Mouse (Mus musculus) cerebellum, adult 9-11 months (tissue): ENCODE measurements around the gene BC025920.

Experiments
- DNase-seq: peaks from one replicate; pipeline ENCODE4 v3.0.0; 2022

Gene BC025920

DNA sequence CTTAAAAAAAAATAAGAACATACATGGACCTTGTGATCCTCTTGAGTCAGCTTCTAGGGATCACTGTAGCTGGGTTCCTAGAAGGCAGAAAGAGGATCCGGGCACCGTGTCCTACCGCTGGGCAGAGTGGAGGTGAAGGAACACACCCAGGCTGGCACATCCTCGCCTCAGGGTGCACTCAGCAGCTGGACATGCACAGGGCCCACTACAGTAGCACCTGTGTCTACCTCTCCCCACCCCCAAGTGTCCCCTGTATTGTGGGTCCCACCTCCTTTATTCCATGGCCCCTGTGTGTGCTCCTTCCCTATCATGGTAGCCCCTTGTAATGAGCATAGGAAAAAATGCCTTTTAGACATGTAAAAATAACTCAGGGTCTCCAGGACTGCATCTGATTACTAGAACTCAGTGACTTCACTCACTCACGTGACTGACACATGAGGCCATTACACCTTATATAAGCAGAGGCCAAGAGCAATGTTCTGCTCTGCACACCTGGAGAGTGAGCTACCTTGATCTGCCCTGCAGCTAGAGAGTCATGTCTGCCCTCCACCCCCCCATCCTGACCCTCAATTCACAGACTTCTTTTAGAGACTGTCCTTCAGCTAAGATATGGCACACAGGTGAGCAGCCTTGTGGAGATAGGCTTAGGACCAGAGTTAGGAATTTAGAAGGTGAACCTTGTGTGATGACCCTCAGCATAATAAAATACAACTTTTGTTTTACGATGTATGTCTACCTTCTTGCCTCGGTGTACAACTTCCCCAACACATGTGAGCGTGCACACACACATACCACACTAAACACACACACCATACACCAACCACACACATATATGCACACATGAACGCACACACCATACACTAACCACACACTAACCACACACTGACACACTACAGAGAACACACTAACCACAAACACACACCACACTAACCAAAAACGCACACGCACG is 1.8 kb upstream of the BC025920 start:
- peak; percentile 72 for DNase-seq

DNA sequence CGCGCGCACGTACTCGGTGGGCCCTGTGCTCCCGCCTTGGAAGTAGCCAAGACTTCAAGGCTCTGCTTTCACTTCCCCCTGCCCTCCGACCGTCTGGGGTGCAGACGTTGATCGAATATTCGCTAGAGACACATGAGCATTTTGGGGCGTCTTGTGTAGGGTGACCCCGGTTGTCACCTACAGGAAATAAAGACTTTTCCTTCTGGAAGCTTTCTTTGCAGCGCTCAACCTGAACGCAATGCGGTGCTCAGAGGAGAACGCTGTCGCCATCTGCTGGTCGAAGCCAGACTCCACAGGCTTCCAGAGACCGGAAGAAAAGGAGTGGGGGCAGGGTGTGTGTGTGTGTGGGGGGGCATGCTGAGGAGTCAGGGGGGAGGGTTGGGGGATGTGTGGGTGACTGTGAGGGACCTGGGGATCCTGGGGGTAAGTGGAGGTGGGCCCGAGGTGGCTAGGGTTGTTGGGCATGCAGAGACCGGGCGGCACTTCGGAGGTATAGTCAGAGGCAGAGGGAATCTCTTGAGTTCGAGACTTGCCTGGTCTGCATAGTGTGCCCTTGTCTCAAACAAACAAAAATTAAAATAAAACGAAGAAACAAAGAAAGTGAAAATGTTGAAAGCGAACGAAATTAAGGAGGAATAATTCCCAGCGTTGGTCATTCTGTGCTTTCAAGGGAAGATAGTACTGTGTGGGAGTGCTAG is 953 bp upstream of the BC025920 start:
- peak; percentile 88 for DNase-seq

DNA sequence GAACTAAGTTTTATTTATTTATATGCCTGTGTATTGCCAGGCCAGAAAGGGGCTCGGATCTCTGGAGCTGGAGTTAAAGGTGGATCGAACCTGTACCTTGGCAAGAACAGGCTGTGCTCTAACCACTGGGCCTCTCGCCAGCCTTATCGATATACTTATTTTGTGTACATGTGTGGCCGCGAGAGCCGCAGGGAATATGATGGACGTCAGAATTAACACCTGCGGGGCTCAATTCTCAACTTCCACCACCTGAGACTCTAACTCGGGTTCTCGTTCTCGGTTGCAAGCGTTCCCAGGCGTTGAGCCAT is 450 bp upstream of the BC025920 start:
- no peak for DNase-seq

DNA sequence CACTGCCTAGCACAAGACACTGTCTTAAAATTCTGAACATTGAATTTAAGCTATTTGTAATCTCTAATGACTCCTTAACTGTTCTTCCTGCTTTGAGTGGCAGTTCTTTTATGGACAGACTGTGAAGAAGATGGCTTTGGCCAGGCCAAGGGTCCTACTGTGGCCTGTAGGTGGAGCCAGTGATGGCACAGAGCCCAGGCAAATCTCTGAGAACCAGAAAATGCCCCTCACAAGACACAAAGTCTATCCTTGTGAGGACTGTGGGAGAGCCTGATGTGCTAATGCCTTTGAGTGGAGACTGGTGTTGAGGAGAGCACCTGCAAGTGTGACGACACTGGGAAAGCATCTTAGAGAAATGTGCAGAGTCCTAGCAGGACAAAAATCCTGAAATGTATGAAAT is 2.2 kb downstream of the BC025920 start:
- DNase-seq, result no peak

DNA sequence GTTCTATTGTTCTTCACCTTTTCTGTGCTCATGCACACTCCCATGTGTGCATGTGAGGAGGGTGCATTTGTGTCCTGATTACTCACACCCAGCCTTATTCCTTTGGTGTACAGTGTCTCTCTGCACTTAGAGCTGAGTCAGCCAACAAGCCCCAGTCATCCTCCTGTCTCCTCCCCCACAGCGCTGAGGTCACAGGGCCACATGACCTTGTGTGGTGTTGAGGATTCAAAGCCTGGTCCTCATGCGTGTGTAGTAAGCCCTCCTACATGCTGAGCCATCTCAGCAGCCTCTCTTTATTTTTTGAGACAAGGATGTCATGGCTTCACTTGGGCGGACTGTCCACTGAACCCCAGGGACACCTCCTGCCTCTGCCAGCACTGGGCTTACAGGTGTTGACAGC is 6.7 kb downstream of the BC025920 start:
- DNase-seq, result no peak

DNA sequence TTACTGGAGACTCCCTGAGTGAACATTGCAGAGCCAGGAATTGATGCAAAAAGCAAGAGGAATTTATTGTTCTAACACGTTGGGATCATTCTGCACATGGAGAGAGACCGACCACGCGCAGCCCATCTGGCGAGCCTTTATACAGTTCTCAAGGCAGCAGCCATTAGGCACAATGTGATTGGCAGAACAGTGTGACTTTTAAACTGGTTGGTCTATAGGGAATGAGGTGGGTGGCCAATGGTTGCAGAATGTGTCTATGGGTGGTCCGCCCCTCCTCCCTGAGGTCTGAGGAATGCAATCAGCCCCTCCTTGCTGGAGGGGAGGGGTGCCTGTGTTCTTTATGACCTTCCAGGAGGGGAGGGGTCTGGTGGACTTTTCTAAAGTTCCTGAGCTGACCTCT is 9.4 kb downstream of the BC025920 start:
- DNase-seq, result no peak

DNA sequence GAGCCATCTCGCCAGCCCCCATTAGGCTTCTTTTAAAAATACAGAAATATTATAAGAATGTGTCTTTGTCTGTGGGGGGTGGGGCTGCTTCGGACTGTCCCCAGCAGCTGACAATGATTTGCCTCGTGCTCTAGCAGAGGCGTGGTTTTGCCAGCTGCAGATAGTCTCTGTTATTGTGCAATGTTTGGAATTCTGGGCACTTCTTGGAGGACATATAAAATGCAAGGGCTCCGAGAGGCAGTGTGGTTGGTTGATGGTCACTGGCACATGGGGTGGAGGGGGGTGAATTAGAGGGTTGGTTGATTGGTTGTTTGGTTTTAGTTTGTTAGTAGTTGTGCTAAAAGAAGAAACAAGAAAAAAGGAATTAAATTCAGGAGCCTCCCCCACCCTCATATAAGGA is 13.9 kb downstream of the BC025920 start:
- DNase-seq, result no peak

DNA sequence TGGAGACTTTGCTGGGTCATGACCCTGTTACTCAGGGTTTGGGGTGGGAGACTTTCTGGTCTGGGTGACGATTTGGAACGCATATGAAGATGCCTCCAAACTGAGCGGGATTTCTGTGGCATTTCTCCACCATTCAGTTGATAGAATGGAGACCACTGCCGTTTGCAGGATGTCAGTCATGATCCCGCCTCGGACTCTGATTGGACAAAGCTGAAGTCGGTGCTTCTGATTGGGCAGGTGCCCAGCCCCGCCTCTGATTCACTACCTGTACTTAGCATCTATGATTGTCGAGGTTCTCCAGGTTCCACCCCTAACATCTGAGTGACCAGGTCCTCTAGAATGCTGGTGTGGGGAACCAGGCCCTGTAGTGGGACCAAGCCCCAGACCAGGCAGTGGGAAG is 14.7 kb downstream of the BC025920 start:
- DNase-seq, result peak; percentile 15

DNA sequence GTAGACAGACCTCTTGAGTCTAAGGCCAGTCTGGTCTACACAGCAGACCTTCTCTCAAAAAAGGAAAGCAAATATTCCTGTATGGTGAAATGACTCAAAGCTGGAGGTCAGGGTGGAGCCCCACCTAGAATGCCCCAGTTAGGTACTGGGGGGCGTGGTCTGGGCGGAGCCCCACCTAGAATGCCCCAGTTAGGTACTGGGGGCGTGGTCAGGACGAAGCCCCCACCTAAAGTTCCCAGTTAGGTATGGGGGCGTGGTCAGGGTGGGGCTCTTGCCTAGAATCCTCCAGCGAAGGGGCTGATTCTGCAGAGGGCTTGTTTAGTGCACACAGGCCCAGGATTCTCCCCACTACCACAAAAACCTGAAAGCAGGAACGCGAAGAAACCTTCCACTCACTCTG is 17.4 kb downstream of the BC025920 start:
- DNase-seq, result peak; percentile 20

DNA sequence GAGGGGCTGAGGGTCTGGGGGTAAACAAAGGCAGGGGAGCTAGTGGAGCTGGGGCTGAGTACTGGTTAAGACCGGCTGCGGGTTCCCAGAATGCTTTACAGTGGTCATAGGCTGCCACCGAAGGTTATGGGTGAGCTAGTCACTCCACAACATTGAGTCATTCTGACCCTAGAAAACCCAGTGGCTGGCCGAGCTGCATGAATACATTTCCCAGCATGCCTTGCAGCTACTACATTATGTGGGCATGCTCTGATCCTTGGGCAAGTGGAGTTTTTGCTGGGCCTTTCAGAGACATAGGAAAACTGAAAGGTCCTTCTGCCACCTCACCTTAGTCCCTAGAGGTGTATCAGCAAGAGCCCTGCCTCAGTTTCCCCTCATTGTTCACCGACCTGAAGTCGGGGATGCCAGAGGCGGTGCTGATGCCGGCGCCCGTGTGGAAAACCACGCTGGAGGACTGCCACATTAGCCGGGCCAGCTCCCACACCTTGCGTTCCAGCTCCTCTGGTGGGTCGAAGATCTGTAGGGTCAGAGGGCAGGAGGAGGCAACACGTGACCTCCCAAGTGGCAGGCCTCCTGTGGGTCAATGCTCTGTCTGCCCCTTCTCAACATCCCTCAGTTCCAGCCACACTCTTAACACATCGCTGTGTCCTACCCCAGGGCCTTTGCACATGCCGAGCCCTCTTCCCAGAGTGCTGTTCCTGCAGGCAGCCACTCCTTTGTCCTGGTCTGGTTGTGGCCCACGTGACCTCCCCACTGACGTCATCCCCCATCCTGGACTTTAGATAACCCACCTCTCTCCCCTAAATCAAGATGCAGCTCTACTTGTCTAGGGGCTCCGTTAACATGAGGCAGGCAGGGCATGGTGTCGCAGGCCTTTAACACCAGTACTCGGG is 20.3 kb downstream of the BC025920 start:
- peak; percentile 72 for DNase-seq

DNA sequence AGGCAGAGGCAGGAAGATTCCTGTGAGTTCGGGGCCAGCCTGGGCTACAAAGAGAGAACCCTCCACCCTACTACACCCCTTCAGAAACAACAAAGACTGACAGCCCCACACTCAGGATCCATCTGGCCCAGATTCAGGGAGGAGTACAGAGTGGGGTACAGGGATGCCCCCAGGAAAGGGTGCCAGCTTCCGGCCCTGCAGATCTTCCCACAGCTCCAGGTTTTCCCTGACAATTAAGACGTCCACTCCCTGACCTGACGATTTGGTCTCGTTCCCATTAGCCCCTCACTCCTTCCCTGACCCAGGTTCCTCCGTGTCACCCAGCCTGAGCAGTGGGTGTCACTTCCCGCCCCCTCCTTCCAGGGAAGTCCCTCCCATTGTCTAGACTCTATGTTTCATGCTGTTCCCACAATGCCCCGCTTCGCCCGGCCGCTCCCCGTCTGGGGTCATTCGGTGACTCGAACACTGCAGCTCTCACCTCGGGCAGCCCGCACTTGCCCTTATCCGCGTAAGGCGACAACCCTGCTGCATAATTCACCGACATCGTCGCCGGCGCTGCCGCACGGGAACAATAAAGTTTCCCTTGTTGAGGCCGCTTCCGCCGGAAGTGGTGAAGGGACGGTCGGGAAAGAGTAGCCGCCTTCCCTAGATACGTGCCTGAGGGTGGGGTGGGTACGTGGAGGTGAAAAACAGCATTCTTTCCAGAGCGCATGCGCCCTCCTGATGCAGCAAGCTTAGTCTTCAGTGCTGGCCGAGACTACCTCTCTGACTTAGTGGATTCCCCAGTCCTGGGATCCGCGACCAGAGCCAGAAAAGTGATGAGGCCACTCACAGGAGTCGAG is 21.1 kb downstream of the BC025920 start, which contains the start of gene Sirt6:
TSS of gene Sirt6 (minus strand) at position 804 of the 842 bp plus-strand sequence.
- DNase-seq, result peak; percentile 98

DNA sequence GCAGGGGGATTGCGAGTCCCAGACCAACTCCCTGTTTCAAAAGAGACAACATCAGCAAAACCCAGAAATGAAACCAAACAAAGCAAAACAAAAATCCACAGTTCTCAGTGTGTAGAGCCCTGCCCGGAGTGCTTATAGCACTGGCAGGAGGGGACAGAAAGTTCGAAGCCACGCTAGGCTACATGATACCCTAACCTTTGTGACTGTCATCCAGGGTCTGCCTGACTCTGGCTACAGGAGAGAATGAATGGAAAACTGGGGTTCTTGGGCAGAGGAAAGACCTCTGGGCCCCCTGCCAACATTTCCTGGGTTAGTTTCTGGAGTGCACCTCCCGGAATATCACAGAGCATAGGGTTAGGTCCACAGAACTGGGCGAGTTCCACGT is 21.8 kb downstream of the BC025920 start:
- DNase-seq, result peak; percentile 78

DNA sequence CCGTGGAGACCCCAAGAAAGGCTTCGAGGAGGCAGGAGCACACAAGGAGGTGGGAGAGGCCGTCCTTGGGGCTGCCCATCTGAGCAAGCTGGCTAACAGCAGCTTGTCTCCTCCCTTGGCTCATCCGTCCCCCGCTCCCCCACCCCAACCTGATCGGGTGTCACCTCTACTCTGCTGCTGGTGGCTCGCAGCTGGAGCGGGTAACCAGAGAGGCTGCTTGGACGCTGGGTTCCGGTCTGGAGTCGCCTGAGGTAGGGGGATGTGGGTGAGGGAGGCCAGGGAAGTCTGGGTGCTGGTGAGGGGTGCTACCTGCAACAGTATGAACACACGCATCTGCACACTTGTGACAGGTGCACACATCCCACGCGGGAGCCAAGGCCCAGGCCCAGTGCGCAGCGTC is 22.3 kb downstream of the BC025920 start, which contains the start of gene Ankrd24:
TSS of gene Ankrd24 (plus strand) at position 151 of the 400 bp plus-strand sequence.
- peak; percentile 73 for DNase-seq

DNA sequence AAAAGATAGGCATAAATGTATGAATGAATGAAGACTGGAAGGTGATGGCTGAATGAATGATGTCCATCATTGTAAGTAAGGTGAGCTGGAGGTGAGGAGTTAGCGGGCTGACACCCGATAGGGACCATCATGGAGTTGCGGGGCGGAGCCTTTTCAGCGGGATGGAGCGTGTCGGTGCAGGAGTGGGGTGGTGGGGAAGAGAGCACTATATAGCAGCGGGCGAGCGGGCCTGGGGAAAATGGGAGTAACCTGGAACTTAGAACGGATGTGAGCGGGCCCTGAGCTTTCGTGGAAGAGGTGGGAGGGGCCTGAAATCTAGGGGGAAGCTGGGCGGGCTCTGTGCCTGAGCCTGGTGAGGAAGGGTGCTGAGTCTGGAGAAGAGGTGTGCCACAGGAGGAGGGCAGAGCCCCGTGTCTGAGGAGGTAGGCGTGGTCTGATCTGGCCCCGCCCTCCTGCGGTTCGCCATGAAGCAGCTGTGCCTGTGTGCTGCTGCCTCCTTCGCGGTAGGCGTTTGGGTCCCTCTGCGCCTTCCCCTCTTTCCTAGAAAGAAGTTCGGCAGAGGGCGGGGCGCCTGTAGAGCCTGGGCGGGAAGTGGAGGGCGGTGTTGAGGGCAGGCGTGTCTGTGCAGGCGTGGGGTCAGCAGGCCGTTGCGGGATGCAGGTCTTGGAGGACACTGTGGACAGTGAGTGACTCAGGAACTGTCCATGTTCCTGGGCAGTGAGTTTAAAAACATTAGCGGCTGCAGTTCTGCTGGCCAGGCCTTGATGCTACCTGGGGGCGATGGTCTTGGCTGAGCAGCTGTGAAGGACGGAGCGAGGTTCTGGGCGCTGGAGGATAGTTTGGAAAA is 27.4 kb downstream of the BC025920 start:
- peak; percentile 88 for DNase-seq

DNA sequence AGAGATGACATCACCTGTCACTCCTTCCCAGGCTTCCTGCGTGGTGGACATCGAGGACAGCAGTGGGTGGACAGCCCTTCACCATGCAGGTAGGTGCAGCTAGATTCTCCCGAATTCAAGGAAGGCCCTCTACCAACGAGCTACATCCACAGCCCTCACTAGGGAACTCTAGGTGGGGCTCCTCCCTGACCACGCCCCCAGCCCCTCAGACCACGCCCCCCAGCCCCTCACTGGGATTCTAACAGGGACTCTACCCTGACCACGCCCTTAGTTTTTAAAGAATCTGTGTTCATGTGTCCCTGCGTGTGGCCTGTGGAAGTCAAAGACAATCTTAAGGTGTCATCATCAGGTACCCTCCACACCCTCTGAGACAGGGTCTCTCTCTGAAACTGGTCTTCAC is 30.3 kb downstream of the BC025920 start:
- DNase-seq, result peak; percentile 4

DNA sequence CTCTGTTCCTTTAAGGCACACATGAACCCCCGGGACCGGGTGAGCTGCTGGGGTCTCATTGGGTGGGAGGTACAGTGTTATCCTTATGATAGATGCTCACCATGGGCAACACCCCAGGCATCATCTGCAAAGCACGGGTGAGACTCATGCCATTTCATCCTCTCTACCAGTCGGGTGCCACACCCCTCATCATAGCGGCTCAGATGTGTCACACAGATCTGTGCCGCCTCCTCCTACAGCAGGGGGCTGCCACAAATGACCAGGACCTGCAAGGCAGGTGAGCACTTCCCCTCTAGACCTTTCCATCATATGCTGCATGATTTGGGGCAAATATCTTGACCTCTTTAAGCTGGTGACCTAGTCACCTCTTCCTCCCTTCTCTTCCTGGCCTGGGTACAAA is 32.0 kb downstream of the BC025920 start:
- DNase-seq, result peak; percentile 33

DNA sequence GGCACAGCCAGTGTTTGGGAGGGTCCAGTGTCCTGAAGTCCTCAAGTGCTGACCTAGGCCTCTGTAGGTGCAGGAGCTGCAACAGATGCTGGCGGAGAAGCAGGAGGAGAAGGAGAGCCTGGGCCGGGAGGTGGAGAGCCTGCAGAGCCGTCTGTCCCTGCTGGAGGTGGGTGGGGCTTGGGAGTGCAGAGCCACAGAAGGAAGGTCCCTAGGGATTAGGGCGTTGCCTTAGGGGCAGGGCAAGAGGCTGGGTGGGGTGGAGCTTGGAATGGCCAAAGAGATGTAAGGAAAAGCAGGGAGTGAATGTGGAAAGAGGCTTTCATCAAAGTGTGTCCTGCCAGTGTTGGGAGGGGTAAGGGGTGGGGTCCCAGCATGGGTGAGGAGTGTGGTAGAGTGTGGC is 34.8 kb downstream of the BC025920 start:
- DNase-seq, result peak; percentile 68

DNA sequence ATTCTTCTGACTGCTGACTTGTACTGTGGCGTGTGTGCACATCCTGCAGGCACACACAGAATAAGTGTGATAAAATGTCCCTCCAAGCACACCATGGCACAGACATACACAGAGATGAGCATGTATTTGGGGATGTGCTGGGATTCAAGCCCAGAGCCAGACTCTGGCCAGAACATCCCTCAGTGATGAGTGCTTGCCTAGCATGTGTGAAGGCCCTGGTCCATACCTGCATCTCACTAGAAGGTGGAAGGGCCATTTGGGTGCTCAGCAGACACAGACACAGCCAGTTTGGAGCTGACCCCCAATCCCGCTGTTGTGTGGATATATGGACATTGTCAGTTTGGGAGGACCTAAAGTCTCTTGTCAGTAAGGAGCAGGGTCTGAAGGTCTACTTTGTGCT is 35.5 kb downstream of the BC025920 start:
- peak; percentile 42 for DNase-seq

DNA sequence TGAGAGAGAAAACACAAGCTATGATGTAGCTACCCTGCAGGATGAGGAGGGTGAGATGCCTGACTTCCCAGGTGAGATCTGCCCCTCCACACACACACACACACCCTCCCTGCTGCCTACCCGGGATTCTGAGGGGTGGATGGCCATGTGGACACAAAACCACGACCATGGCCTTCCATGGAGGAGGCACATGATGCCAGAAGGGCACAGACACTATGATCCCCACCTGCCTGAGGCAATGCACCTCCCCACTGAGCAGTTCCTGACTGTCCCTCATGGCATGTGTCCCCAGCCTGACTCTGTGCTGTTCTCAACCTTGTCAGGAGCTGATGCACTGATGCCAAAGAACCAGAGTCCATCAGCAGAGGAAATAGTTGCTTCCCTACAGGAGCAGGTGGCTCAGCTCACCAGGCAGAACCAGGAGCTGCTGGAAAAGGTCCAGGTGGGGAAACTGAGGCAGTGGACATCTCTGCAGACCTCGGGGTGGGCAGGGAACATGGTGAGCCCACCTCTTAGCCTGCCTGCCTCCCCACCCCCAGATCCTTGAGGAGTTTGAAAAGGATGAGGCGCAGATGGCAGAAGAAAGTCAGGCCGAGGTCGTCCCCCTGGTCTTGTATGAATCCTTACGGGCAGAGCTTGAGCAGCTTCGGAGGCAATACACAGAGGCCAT is 36.0 kb downstream of the BC025920 start:
- peak; percentile 78 for DNase-seq

DNA sequence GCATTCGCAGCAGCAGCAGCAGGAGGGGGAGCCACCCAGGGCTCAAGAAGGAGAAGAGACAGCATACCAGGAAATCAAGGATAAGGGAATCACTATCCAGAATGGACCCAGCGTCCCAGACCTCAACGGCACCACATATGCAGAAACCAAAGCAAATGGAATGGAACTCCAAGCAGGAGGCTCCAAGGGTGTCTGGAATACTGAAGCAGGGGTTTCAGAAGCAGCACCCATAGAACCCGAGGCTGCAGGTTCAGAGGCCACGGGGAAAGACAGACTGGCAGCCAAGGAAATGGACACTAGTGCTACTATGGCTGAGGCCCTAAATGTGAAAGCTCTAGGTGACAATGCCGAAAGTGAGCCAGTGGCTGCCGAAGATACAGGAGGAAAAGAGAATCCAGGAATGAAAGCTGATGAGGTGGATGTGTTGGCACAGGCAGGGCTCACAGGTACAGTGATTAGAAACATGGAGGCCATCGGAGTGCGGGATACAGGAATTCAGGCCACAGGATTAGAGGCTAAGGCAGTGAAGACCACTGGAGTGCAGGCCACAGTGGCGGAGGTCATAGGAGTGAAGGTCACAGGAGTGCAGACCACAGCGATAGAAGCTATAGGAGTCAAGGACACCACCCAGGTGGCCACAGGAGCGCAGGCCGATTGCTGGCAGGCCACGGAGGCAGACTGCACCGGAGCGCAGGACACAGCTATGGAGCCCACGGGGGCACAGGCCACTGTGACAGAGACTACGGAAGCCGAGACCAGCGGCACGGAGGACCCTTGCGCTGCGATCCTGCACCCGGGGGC is 36.8 kb downstream of the BC025920 start:
- no peak for DNase-seq
